Mouse (Mus musculus): ENCODE measurements around the gene Gm43951.

GRCm38 (mm10) chr11:72240062-72240860 lies 33.6 kb upstream of the Gm43951 start:
- TF ChIP-seq CTCF (IDR thresholded peaks at IDR 0.05; ENCODE audit: borderline replicate concordance, insufficient read depth, low read depth, low read length) = 0 out of 2 replicates have a peak, but pooled peaks have one; percentile 23
- TF ChIP-seq POLR2A (IDR thresholded peaks at IDR 0.05; ENCODE audit: borderline replicate concordance, insufficient read depth, low read length) = no peak

All from cerebellum, adult 2 months (tissue).